Mouse (Mus musculus): ENCODE results near the gene Bach2. TPM values are rescaled to one million over a fixed set of nuclear protein-coding genes. Genes with fewer than 3 reads are reported as not detected.

Gene Bach2
- polyA plus RNA-seq, 1 experiment, result 7.5 TPM

DNA sequence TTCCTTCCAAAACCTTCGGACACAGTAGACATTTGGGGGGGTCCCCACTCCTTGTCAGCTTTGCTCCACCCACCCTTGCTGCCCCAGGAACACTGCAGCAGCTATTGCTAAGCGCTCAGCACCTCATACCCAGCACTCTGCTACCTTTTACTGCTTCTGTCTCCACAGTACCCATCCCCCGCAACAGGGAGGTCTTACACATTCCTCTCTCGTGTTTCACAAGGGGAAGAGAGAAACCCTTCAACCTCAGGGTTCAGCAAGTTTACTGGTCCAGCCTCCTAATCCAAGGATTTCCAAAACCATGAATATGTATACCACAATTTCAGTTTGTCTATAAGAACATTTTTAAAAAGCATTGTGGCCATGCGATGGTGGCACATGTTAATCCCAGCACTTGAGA lies 286.4 kb downstream of the Bach2 start:
- H3K4me1 ChIP-seq (ENCODE audit: control insufficient read depth, insufficient read depth, low read length), result peaks cover 5% of the 10 kb centered on the region

DNA sequence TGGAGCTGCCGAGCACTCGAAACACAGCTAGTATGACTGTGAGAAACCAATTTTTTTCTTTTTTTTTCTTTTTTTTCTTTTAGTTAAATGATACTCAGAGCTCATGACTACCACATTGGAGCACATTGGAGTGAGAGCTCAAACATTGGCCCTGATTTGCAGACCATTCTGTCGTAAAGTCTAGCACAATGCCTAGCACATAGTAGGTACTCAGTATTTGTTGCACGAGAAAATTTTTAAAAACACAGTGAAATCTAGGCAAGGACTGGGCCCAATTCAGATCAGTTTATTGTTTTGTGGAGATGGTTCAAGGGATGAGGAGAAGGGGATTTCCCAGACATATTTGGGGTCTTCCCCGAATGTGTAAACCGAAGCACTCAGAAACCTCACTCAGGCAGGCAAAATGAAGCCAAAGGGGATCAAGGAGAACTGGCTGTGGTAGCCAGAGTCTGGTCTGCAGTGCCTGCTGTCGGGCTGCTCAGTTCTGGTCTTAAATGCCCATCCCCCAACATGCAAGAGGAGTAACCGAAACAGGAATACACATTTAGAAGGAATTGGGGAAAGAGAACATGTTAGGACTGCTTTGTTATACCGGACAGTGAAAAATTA lies 287.7 kb downstream of the Bach2 start:
- no peak overlapping the region for H3K4me3 ChIP-seq (replicated peaks; ENCODE audit: extremely low read depth, low read depth, low read length)
- 87% methylated on average over 9 of the region's 9 CpGs for WGBS
- DNase-seq, result no peak
- TF ChIP-seq POLR2A (IDR thresholded peaks at IDR 0.05; ENCODE audit: borderline replicate concordance, extremely low read depth, low read depth, low read length) (no peak), CTCF (IDR thresholded peaks at IDR 0.05; ENCODE audit: insufficient read depth, low read length) (no peak)
- no peaks in the 10 kb centered on the region; the same call in 1 of the 2 replicates for H3K4me1 ChIP-seq (ENCODE audit: control insufficient read depth, insufficient read depth, low read length)

More for the DNA sequence above, 286.4 kb downstream of the Bach2 start:
- 79% methylated on average over 5 of the region's 5 CpGs for WGBS
- TF ChIP-seq POLR2A (IDR thresholded peaks at IDR 0.05; ENCODE audit: borderline replicate concordance, extremely low read depth, low read depth, low read length), result no peak
- no peak for DNase-seq
- H3K4me3 ChIP-seq (replicated peaks; ENCODE audit: extremely low read depth, low read depth, low read length), result no peak overlapping the region

DNA sequence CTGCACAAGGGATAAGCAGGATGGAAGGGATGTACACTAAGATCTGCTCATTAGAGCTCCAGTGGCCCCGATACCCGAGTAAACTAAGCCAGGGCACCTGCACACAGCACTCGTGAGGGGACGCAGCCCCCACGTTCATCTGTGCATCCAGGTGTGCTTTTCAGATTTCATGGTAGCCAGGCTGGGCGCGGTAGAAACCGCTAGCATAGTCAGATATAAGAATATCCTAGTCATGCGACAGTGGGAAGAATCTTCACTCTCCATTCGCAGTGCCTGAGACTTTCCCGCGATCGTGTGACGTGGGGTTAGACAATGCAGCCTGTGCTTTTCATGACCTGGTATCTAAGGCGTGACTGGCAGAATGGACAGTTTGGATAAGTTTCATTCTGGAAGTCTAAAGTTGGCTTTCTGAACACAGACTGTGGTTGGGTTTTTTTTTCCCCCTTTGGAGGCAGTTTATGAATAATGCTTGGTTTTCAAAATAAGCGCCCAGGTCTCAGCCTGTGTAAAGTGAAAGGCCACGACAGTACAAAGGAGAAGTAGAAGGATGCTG lies 290.9 kb downstream of the Bach2 start:
- TF ChIP-seq POLR2A (IDR thresholded peaks at IDR 0.05; ENCODE audit: borderline replicate concordance, extremely low read depth, low read depth, low read length) (no peak), CTCF (IDR thresholded peaks at IDR 0.05; ENCODE audit: insufficient read depth, low read length) (no peak)
- DNase-seq, result no peak
- Histone ChIP-seq H3K4me3 (replicated peaks; ENCODE audit: extremely low read depth, low read depth, low read length) (no peak overlapping the region), H3K4me1 (ENCODE audit: control insufficient read depth, insufficient read depth, low read length) (peaks cover 2% of the 10 kb centered on the region; the same call in 1 of the 2 replicates)
- WGBS, result 94% methylated on average over 17 of the region's 17 CpGs

DNA sequence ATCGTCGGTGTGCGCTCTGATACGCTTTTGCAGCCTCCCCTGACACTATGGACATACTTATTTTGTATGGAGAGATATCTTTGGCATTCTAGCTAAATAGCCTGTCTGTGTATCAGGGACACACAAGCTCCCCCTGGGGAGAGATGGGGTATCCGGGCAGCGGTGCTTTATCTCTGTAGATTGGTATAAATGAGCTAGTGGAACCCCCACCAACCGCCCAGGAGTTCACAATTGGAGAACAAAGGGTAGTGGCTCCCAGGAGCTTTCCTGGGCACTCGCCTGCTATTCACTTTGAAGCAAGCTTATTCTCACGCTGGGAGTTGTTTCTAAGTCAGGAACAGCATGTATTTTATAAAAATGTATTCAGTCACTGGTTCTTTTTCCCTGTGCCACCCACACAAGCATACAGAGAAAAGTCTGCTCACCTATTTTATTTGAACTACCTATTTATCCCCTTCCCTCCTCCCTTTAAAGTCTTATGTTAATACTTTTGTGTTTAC lies 291.9 kb downstream of the Bach2 start:
- Histone ChIP-seq H3K4me3 (replicated peaks; ENCODE audit: extremely low read depth, low read depth, low read length) (no peak overlapping the region), H3K4me1 (ENCODE audit: control insufficient read depth, insufficient read depth, low read length) (peaks cover 2% of the 10 kb centered on the region; the same call in 1 of the 2 replicates)
- WGBS, result 66% methylated on average over 9 of the region's 9 CpGs
- DNase-seq, result no peak
- no peak for TF ChIP-seq CTCF (IDR thresholded peaks at IDR 0.05; ENCODE audit: insufficient read depth, low read length)
- TF ChIP-seq POLR2A (IDR thresholded peaks at IDR 0.05; ENCODE audit: borderline replicate concordance, extremely low read depth, low read depth, low read length), result no peak

DNA sequence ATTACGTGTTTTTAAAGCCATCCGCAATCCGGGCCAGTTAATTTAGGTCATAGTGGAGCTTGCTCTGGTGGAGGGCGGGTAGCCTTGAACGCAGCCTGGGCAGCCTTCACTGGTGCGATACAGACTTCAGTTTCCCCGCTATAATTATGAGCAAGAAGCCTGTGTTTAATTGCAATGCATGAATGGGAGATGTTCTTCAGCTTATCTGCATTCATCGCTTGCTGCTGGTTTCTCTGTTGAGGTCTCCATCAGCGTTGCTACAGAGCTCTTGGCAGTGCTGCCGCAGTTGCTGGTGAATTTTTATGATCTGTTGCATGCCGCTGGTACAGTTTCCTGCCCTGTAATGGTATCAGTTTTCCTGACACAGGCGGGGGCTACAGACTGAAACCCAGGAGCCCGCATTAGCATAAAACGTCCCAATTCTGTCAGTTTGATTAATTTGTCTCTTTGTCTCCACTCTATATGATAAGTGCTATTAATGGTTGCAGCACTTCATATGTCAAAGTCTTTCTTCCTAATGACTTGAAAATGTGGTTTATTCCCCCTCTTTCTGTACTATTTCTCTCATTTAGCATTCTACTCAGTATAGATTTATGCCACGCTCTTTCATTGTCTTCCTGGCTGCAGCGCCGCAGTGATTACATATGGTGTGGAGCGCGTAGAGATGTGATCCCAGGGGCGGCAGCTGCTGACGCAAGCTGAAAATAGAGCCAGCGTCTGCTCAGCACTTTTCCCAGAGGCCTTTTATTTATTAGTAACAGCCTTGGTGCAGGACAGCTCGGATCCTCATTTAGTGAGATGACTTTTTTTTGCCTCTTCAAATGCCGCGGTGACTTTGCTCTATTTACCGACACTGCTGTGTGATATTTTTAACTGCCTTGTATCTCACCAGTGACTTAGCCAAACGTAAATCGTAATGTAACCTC lies 292.6 kb downstream of the Bach2 start:
- Histone ChIP-seq H3K4me1 (ENCODE audit: control insufficient read depth, insufficient read depth, low read length) (peaks cover 2% of the 10 kb centered on the region; the same call in 1 of the 2 replicates), H3K4me3 (replicated peaks; ENCODE audit: extremely low read depth, low read depth, low read length) (peak overlapping the region; percentile 13)
- TF ChIP-seq POLR2A (IDR thresholded peaks at IDR 0.05; ENCODE audit: borderline replicate concordance, extremely low read depth, low read depth, low read length) (no peak), CTCF (IDR thresholded peaks at IDR 0.05; ENCODE audit: insufficient read depth, low read length) (no peak)
- WGBS, result 35% methylated on average over 28 of the region's 28 CpGs
- no peak for DNase-seq

DNA sequence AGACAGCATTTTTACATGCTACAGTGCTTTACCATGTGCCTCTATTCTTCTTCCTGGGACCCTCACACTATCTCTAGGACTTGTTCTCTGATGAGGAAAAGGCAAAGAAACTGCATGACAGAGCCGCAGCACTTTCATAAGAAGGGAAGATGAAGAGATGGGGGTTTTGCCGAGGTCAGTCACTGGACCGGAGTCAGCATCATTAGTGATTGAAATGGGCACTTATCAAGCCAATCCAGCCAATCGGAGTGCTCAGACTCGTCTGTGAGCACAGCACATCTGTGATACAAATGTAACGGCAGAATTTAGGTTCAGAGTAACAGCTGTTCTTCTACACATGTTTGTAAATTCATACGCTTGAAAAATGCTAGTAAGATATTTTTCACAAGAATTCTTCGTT lies 293.5 kb downstream of the Bach2 start:
- no peak for DNase-seq
- Histone ChIP-seq H3K4me1 (ENCODE audit: control insufficient read depth, insufficient read depth, low read length) (peaks cover 2% of the 10 kb centered on the region; the same call in 1 of the 2 replicates), H3K4me3 (replicated peaks; ENCODE audit: extremely low read depth, low read depth, low read length) (no peak overlapping the region)
- TF ChIP-seq POLR2A (IDR thresholded peaks at IDR 0.05; ENCODE audit: borderline replicate concordance, extremely low read depth, low read depth, low read length) (no peak), CTCF (IDR thresholded peaks at IDR 0.05; ENCODE audit: insufficient read depth, low read length) (no peak)
- 71% methylated on average over 8 of the region's 8 CpGs for whole genome bisulfite sequencing

- TF ChIP-seq CTCF (IDR thresholded peaks at IDR 0.05; ENCODE audit: insufficient read depth, low read length), result no peak
- TF ChIP-seq POLR2A (IDR thresholded peaks at IDR 0.05; ENCODE audit: borderline replicate concordance, extremely low read depth, low read depth, low read length), result no peak
- Histone ChIP-seq H3K4me1 (ENCODE audit: control insufficient read depth, insufficient read depth, low read length) (peaks cover 6% of the 10 kb centered on the region; the same call in 1 of the 2 replicates), H3K4me3 (replicated peaks; ENCODE audit: extremely low read depth, low read depth, low read length) (no peak overlapping the region)
- WGBS, result 70% methylated on average over 7 of the region's 7 CpGs
- DNase-seq, result no peak
Measured at GRCm38 (mm10) chr4:32533735-32534134, 295.1 kb downstream of the Bach2 start.

DNA sequence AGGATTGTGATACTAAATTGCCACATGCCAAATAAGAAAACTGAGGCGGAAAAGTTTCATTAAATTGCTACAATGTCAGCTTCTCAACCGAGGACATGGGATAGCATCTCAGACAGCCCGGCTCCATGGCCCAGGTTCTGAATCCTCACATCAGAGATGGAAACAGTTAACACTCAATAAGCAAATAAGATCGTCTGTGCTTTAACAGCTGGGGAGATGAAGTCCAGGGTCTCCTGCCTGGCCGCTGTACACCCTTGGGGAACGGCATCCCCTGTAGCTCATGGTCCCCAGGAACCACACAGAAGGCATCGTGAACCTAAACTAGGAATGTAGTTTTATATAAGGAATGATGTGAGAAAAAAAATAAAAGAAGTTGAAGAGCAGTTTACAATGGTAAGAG lies 297.0 kb downstream of the Bach2 start:
- H3K4me3 ChIP-seq (replicated peaks; ENCODE audit: extremely low read depth, low read depth, low read length), result no peak overlapping the region
- 92% methylated on average over 7 of the region's 7 CpGs for WGBS
- H3K4me1 ChIP-seq (ENCODE audit: control insufficient read depth, insufficient read depth, low read length), result peaks cover 6% of the 10 kb centered on the region; the same call in 1 of the 2 replicates
- DNase-seq, result no peak
- TF ChIP-seq POLR2A (IDR thresholded peaks at IDR 0.05; ENCODE audit: borderline replicate concordance, extremely low read depth, low read depth, low read length) (no peak), CTCF (IDR thresholded peaks at IDR 0.05; ENCODE audit: insufficient read depth, low read length) (no peak)

DNA sequence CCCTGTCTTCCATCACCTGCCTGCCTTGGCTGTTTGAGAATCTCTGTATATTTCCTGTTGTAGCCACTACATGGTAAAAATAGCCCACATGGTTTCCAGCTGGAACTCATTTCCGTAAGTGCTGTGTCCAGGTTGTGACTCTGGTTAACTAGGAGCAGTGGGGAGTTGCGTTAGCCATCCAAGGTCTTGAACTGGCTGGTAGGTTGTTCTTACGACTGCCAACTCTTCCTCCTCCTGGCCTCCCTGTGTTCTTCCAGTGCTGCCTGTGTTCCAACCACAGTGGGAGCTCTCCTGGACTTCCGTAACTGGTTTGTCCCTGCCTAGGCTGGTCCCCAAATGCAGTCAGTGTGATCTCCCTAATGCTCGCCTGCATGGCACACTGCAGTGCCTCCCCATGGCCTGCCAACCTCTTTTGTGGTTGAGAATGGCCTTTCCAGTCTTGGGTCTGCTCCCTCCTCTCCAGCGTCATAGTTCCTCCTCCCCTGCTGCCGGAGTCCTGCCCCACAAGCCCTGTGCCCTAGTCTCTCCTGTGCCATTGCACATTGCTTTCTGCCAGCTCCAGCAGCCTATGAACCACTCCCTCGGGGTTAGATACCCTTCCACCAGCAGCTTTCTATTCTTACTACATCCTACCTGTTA lies 298.4 kb downstream of the Bach2 start:
- DNase-seq, result no peak
- WGBS, result 67% methylated on average over 8 of the region's 8 CpGs
- TF ChIP-seq CTCF (IDR thresholded peaks at IDR 0.05; ENCODE audit: insufficient read depth, low read length), result no peak
- TF ChIP-seq POLR2A (IDR thresholded peaks at IDR 0.05; ENCODE audit: borderline replicate concordance, extremely low read depth, low read depth, low read length), result no peak
- no peak overlapping the region for H3K4me3 ChIP-seq (replicated peaks; ENCODE audit: extremely low read depth, low read depth, low read length)
- 0 out of 2 replicates have a peak, but pooled peaks cover 4% of the 10 kb centered on the region for H3K4me1 ChIP-seq (ENCODE audit: control insufficient read depth, insufficient read depth, low read length)
